ENCODE assay signal across 8 mouse cellular contexts in genomic region chr19:32346176-32346575, GRCm38 (mm10). TPM values are rescaled to one million over a fixed set of nuclear protein-coding genes. Genes with fewer than 3 reads are reported as not detected.
DNase-seq lines count a peak whose midpoint lies in the region; ATAC-seq lines count a peak whose summit lies in the region.

No protein-coding gene starts in this region.

- no peak overlapping the region for H3K9ac ChIP-seq in forebrain, embryonic 15.5 days (replicated peaks)
- H3K9ac ChIP-seq in forebrain, embryonic 12.5 days, result no peak overlapping the region
- 0 out of 2 replicates have a peak overlapping the region, but pooled peaks have one; percentile 9 for H3K9ac ChIP-seq in heart, embryonic 16.5 days (ENCODE audit: low read length)
- H3K9ac ChIP-seq in stomach, embryonic 15.5 days, result no peak overlapping the region

- WGBS in forebrain, embryonic 15.5 days, result 8% methylated on average over 3 of the region's 3 CpGs
- WGBS in forebrain, embryonic 12.5 days, result 32% methylated on average over 3 of the region's 3 CpGs
- 7% methylated on average over 3 of the region's 3 CpGs for WGBS in heart, embryonic 16.5 days
- 61% methylated on average over 3 of the region's 3 CpGs for WGBS in limb, embryonic 10.5 days
- 12% methylated on average over 3 of the region's 3 CpGs for WGBS in stomach, embryonic 15.5 days

- no peak overlapping the region for H3K4me2 ChIP-seq in forebrain, embryonic 15.5 days (replicated peaks)
- H3K4me2 ChIP-seq in forebrain, embryonic 12.5 days, result no peak overlapping the region
- peak overlapping the region; percentile 38 for H3K4me2 ChIP-seq in heart, embryonic 16.5 days (ENCODE audit: low read depth, low read length)
- peak overlapping the region; percentile 17; the same call in 1 of the 2 replicates for H3K4me2 ChIP-seq in stomach, embryonic 15.5 days

- peak; percentile 35 for DNase-seq in adrenal gland, postnatal 25 days
- DNase-seq in limb, embryonic 10.5 days (ENCODE audit: low spot score), result peak; percentile 28

- peaks cover 27% of the 10 kb centered on the region for H3K4me1 ChIP-seq in forebrain, embryonic 15.5 days
- peaks cover 37% of the 10 kb centered on the region for H3K4me1 ChIP-seq in forebrain, embryonic 12.5 days
- H3K4me1 ChIP-seq in heart, embryonic 16.5 days (ENCODE audit: control insufficient read depth, insufficient read depth, low read length), result peaks cover 75% of the 10 kb centered on the region
- H3K4me1 ChIP-seq in limb, embryonic 10.5 days, result peaks cover 45% of the 10 kb centered on the region
- peaks cover 47% of the 10 kb centered on the region for H3K4me1 ChIP-seq in stomach, embryonic 15.5 days

- peak; percentile 60 for ATAC-seq in forebrain, embryonic 15.5 days (replicated peaks)
- ATAC-seq in forebrain, embryonic 12.5 days (ENCODE audit: low FRiP score), result no peak
- ATAC-seq in heart, embryonic 16.5 days (replicated peaks; ENCODE audit: extremely low read depth, insufficient read depth, low FRiP score), result peak; percentile 87
- peak; percentile 62; the same call in 1 of the 2 replicates for ATAC-seq in stomach, embryonic 15.5 days (ENCODE audit: insufficient read depth, low FRiP score, low read depth)
- ATAC-seq in activated CD4-positive, CD25-positive, alpha-beta regulatory T cell, adult 4 months, result no peak
- no peak for ATAC-seq in CD4-positive, CD25-positive, alpha-beta regulatory T cell, adult 4 months

- H3K27me3 ChIP-seq in forebrain, embryonic 15.5 days, result no peaks in the 10 kb centered on the region
- peaks cover 8% of the 10 kb centered on the region; the same call in 1 of the 2 replicates for H3K27me3 ChIP-seq in forebrain, embryonic 12.5 days
- no peaks in the 10 kb centered on the region for H3K27me3 ChIP-seq in heart, embryonic 16.5 days (ENCODE audit: control insufficient read depth, insufficient read depth, low read length)
- no peaks in the 10 kb centered on the region for H3K27me3 ChIP-seq in limb, embryonic 10.5 days (ENCODE audit: low read depth, poor library complexity, severe bottlenecking)
- no peaks in the 10 kb centered on the region for H3K27me3 ChIP-seq in stomach, embryonic 15.5 days (replicated peaks)

- H3K9me3 ChIP-seq in forebrain, embryonic 15.5 days, result no peaks in the 10 kb centered on the region
- no peaks in the 10 kb centered on the region for H3K9me3 ChIP-seq in forebrain, embryonic 12.5 days
- no peaks in the 10 kb centered on the region for H3K9me3 ChIP-seq in heart, embryonic 16.5 days (replicated peaks; ENCODE audit: control insufficient read depth, low read length)
- no peaks in the 10 kb centered on the region for H3K9me3 ChIP-seq in limb, embryonic 10.5 days (replicated peaks)
- no peaks in the 10 kb centered on the region for H3K9me3 ChIP-seq in stomach, embryonic 15.5 days

- peak overlapping the region; percentile 32 for H3K27ac ChIP-seq in forebrain, embryonic 15.5 days (replicated peaks)
- no peak overlapping the region for H3K27ac ChIP-seq in forebrain, embryonic 12.5 days
- peak overlapping the region; percentile 89 for H3K27ac ChIP-seq in heart, embryonic 16.5 days (ENCODE audit: low read length)
- no peak overlapping the region for H3K27ac ChIP-seq in limb, embryonic 10.5 days
- peak overlapping the region; percentile 74 for H3K27ac ChIP-seq in stomach, embryonic 15.5 days

- H3K36me3 ChIP-seq in forebrain, embryonic 15.5 days, result no peaks in the 10 kb centered on the region
- no peaks in the 10 kb centered on the region for H3K36me3 ChIP-seq in forebrain, embryonic 12.5 days (replicated peaks)
- no peaks in the 10 kb centered on the region for H3K36me3 ChIP-seq in heart, embryonic 16.5 days (ENCODE audit: control insufficient read depth, insufficient read depth)
- no peaks in the 10 kb centered on the region for H3K36me3 ChIP-seq in limb, embryonic 10.5 days
- H3K36me3 ChIP-seq in stomach, embryonic 15.5 days, result no peaks in the 10 kb centered on the region

- H3K4me3 ChIP-seq in forebrain, embryonic 15.5 days, result no peak overlapping the region
- no peak overlapping the region for H3K4me3 ChIP-seq in forebrain, embryonic 12.5 days (replicated peaks)
- no peak overlapping the region for H3K4me3 ChIP-seq in heart, embryonic 16.5 days (ENCODE audit: low read length)
- no peak overlapping the region for H3K4me3 ChIP-seq in limb, embryonic 10.5 days
- no peak overlapping the region for H3K4me3 ChIP-seq in stomach, embryonic 15.5 days (replicated peaks)

RNA-seq across cellular contexts. Expression of gene Sgms1, which starts 43.3 kb away (rescaled TPM):
- polyA plus RNA-seq in forebrain, embryonic 15.5 days (2015; fragmentation: Nextera tagmentation; extraction: Ambion mirVana), result 14.5 and 15.7 TPM in 2 replicates
- 12.3 and 13.8 TPM in 2 replicates for polyA plus RNA-seq in forebrain, embryonic 12.5 days (2016; fragmentation: Nextera tagmentation; extraction: Ambion mirVana)
- 87.0 and 93.2 TPM in 2 replicates for total RNA-seq in adrenal gland, postnatal 25 days (2021)
- polyA plus RNA-seq in heart, embryonic 16.5 days (2015; fragmentation: Nextera tagmentation; extraction: Ambion mirVana), result 40.1 and 41.3 TPM in 2 replicates
- polyA plus RNA-seq in limb, embryonic 10.5 days (2016; fragmentation: Nextera tagmentation; extraction: Ambion mirVana), result 14.3 and 15.7 TPM in 2 replicates
- 43.0 and 43.3 TPM in 2 replicates for polyA plus RNA-seq in stomach, embryonic 15.5 days (2015; fragmentation: Nextera tagmentation; extraction: Ambion mirVana)
- 10 to 100 TPM; 37.6 to 52.4 TPM for polyA plus RNA-seq in activated CD4-positive, CD25-positive, alpha-beta regulatory T cell, adult 4 months (2017; shearing (Covaris generic))
- polyA plus RNA-seq in CD4-positive, CD25-positive, alpha-beta regulatory T cell, adult 4 months (2017; shearing (Covaris generic)), result 10 to 100 TPM; 42.2 to 48.0 TPM

Comparison
In these comparisons a context has a peak if more than half of its experiments do, and no peak if none do; other contexts are left out.
1. ATAC-seq: peak in forebrain, embryonic 15.5 days (single experiment), heart, embryonic 16.5 days (single experiment) and stomach, embryonic 15.5 days (single experiment); none in forebrain, embryonic 12.5 days (single experiment), activated CD4-positive, CD25-positive, alpha-beta regulatory T cell, adult 4 months (single experiment) and CD4-positive, CD25-positive, alpha-beta regulatory T cell, adult 4 months (single experiment).
2. H3K27ac ChIP-seq: peak in forebrain, embryonic 15.5 days (single experiment), heart, embryonic 16.5 days (single experiment) and stomach, embryonic 15.5 days (single experiment); none in forebrain, embryonic 12.5 days (single experiment) and limb, embryonic 10.5 days (single experiment).
3. H3K4me2 ChIP-seq: peak in heart, embryonic 16.5 days (single experiment) and stomach, embryonic 15.5 days (single experiment); none in forebrain, embryonic 15.5 days (single experiment) and forebrain, embryonic 12.5 days (single experiment).